Mouse (Mus musculus) heart, postnatal 0 days (tissue): ENCODE measurements around the gene Slc6a16.

Source experiments
- CTCF ChIP-seq: IDR thresholded peaks from 2 replicates; pipeline ENCODE4 v1.5.1; 2016; ENCODE audit warnings: antibody characterized with exemption, control low read depth, low read depth
- EP300 ChIP-seq: IDR thresholded peaks from 2 replicates; pipeline ENCODE4 v1.6.1; 2016; ENCODE audit warnings: antibody characterized with exemption, low read depth

DNA sequence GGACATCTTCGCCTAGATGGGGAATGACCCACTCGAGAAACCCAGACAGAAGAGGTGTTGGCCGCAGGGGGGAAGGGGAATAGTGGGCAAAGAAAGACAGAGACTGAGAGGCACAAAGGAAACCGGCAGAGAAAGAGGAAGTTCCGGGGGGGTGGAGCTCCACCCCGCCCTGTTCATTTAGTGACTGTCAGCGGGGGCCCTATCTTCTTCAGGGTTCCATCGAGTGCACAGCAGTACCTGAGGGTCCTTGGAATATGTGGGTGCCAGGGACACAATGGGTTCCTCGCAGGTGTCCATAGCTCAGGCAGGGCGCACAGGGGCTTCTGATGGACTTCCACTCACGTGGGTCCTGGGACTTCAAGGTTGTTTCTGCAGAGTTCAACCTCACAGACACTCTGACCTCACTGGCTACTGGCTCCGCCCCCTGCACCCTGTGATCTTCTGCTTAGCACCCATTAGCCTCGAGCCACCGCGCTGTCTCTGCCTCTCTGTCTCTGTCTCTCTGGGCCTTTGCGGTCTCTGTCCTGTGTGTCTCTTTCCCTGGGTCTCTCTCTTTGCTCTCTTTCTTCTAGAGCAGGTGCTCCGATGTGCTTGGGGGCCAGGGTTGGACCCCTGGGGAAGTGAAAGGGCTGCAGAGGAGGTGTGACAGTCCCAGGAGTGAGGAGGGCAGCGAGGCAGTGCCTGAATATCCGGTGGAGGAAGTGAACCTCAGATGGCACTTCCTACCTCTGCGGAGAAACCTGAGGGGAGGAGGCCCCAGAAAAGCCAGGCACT lies 2.0 kb upstream of the Slc6a16 start, which contains the start of gene Cd37:
- TF ChIP-seq CTCF (no peak), EP300 (no peak)
